Mouse (Mus musculus) heart, postnatal 0 days (tissue): ENCODE measurements around the gene Lima1.

Experiments used
- CTCF ChIP-seq: IDR thresholded peaks from 2 replicates; pipeline ENCODE4 v1.5.1; 2016; ENCODE audit warnings: antibody characterized with exemption, control low read depth, low read depth
- EP300 ChIP-seq: IDR thresholded peaks from 2 replicates; pipeline ENCODE4 v1.6.1; 2016; ENCODE audit warnings: antibody characterized with exemption, low read depth

DNA sequence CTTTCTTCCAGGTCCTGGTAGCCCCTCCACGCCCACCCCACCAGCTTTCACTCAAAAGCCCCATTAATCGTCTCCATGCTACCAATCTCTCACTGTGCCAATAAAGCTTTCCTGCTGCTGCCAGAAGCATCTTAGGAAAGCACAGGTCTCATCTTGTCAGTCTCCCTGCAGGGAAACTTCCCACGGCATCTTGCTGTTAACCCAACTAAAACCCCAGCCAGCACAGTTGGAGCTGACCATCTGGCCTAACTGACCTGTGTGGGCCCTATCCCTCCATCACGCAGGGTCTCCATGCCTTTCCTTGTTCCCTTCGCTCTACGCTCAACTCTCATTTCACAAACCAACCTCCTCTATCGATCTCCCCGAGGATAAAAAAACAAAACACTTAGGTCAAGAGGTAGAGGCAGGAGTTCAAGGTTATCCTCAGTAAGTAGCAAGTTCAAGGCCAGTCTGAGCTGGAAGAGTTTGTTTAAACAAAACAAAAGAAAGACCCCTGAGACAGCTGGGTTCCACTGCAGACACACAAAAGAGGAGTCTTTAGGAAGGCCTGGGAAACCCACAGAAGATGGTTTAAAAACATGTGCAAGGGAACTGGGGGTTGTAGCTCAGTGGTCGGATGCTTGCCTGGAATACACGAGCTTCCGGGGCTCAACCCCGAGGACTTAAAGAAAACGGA is 36.0 kb downstream of the Lima1 start:
- TF ChIP-seq CTCF (no peak), EP300 (no peak)
